In the genomic region with DNA sequence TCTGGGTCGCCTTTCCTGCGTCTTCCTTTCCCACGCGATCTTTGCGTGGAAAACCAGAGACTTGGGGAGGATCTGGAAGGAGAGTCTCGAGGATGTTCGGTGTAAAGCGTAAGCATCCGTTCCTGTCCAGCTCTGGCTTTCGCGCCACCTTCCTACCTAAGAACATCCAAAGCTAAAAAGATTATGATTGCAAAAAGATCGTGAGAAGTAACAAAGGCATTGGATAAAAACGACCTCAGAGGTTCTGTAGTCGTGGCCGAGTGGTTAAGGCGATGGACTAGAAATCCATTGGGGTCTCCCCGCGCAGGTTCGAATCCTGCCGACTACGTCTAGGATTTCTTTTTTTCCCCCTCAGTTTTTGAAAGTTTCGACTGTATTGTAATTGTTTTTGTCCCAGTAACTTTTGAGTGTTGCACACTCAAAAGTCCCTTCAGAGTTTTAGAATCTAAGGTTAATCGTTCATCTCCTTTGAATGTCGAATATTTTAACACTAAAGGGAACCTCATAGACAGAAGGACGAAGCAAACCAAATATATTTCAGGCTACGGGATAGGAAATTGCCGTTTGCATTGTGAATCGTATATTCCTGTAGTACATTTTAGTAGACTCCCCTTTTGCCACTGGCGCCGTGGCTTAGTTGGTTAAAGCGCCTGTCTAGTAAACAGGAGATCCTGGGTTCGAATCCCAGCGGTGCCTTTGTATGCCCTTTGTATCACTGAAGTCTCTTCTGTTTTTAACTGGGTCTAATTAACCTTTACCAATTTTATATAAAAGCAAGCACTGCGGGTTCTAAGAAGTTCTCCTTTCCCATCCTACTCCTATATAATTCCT, we compare ENCODE assay signal across 8 mouse cellular contexts. TPM values are rescaled to one million over a fixed set of nuclear protein-coding genes. Genes with fewer than 3 reads are reported as not detected.
A peak's percentile ranks its signal among the peaks of the same experiment; 100 is the strongest.
DNase-seq lines count a peak whose midpoint lies in the region; TF ChIP-seq lines count a peak whose summit lies in the region.

No protein-coding gene starts in this region.

- DNase-seq in forebrain, embryonic 10.5 days (ENCODE audit: extremely low spot score, low spot score): peak; percentile 89
- peak; percentile 81 to 83 for DNase-seq in heart, postnatal 14 days
- DNase-seq in layer of hippocampus, adult 18-20 months (ENCODE audit: low spot score in 2 of 2): peak; percentile 85 to 95
- DNase-seq in lung, adult 18-20 months: peak; percentile 84 to 87
- peak; percentile 68 for DNase-seq in ovary, postnatal 10 days (ENCODE audit: low spot score)
- peak; percentile 87 for DNase-seq in thymus, adult 2 months

- under 1% methylated on average over 34 of the region's 34 CpGs for WGBS in forebrain, embryonic 10.5 days
- under 1% methylated on average over 34 of the region's 34 CpGs for WGBS in thymus, adult 2 months

- peaks cover 31% of the 10 kb centered on the region for H3K36me3 ChIP-seq in ES-Bruce4 (ENCODE audit: control insufficient read depth, insufficient read depth, low read length, poor library complexity, severe bottlenecking)
- peaks cover 40% of the 10 kb centered on the region for H3K36me3 ChIP-seq in forebrain, embryonic 10.5 days (replicated peaks)
- no peaks in the 10 kb centered on the region for H3K36me3 ChIP-seq in thymus, adult 2 months (ENCODE audit: control insufficient read depth, insufficient read depth, low read length)

- H3K4me1 ChIP-seq in ES-Bruce4 (ENCODE audit: control insufficient read depth, insufficient read depth, low read length): no peaks in the 10 kb centered on the region
- H3K4me1 ChIP-seq in brown adipose tissue, adult 24 weeks (ENCODE audit: control insufficient read depth, insufficient read depth, insufficient read length, low read length): no peaks in the 10 kb centered on the region
- H3K4me1 ChIP-seq in forebrain, embryonic 10.5 days: peaks cover 35% of the 10 kb centered on the region
- H3K4me1 ChIP-seq in thymus, adult 2 months (replicated peaks; ENCODE audit: control insufficient read depth, insufficient read depth, low read length): peaks cover 19% of the 10 kb centered on the region

- TF ChIP-seq POLR2A in ES-Bruce4 (IDR thresholded peaks at IDR 0.05; ENCODE audit: insufficient read depth, low read length): no peak
- TF ChIP-seq POLR2A in thymus, adult 2 months (IDR thresholded peaks at IDR 0.05; ENCODE audit: control insufficient read depth, extremely low read depth, insufficient read depth, low read length, poor library complexity): no peak

- no peak for TF ChIP-seq EP300 in ES-Bruce4 (IDR thresholded peaks at IDR 0.05; ENCODE audit: insufficient read depth, low read depth, low read length)

- H3K9ac ChIP-seq in ES-Bruce4 (ENCODE audit: low read depth, poor library complexity, severe bottlenecking): peak overlapping the region; percentile 62

- peak overlapping the region; percentile 21 for H3K27ac ChIP-seq in ES-Bruce4 (ENCODE audit: insufficient read depth, low read length)
- H3K27ac ChIP-seq in brown adipose tissue, adult 24 weeks (replicated peaks; ENCODE audit: low read depth, low read length): peak overlapping the region; percentile 51
- peak overlapping the region; percentile 87 for H3K27ac ChIP-seq in forebrain, embryonic 10.5 days
- H3K27ac ChIP-seq in thymus, adult 2 months (ENCODE audit: control insufficient read depth, insufficient read depth, low read length): peak overlapping the region; percentile 44

- TF ChIP-seq CTCF in ES-Bruce4 (IDR thresholded peaks at IDR 0.05; ENCODE audit: low read depth, low read length): no peak
- no peak for TF ChIP-seq CTCF in thymus, adult 2 months (IDR thresholded peaks at IDR 0.05; ENCODE audit: borderline replicate concordance, control insufficient read depth, extremely low read depth, insufficient read depth, low read length, poor library complexity)

- no peaks in the 10 kb centered on the region for H3K9me3 ChIP-seq in ES-Bruce4 (replicated peaks; ENCODE audit: control insufficient read depth, insufficient read depth, low read length, poor library complexity, severe bottlenecking)
- H3K9me3 ChIP-seq in forebrain, embryonic 10.5 days: no peaks in the 10 kb centered on the region

- intact Hi-C loops in heart, postnatal 14 days (cut with DNase I): no loop called here

- peak overlapping the region; percentile 85 for H3K4me3 ChIP-seq in ES-Bruce4 (ENCODE audit: low read depth, low read length)
- H3K4me3 ChIP-seq in brown adipose tissue, adult 24 weeks (ENCODE audit: insufficient read depth, low read depth, low read length): peak overlapping the region; percentile 80
- peak overlapping the region; percentile 64 for H3K4me3 ChIP-seq in forebrain, embryonic 10.5 days
- H3K4me3 ChIP-seq in thymus, adult 2 months (ENCODE audit: control insufficient read depth, insufficient read depth, low read length): peak overlapping the region; percentile 56

- no peaks in the 10 kb centered on the region for H3K27me3 ChIP-seq in ES-Bruce4 (ENCODE audit: control insufficient read depth, insufficient read depth, low read length, poor library complexity, severe bottlenecking)
- no peaks in the 10 kb centered on the region for H3K27me3 ChIP-seq in forebrain, embryonic 10.5 days (ENCODE audit: poor library complexity, severe bottlenecking)
- H3K27me3 ChIP-seq in thymus, adult 2 months (ENCODE audit: control insufficient read depth, insufficient read depth, low read length): no peaks in the 10 kb centered on the region

RNA-seq across cellular contexts. Expression of a gene that starts 8.0 kb away (rescaled TPM):
- polyA plus RNA-seq in ES-Bruce4 (2011; ENCODE audit: insufficient read depth, insufficient read length, low read depth, missing spikeins): 108 and 121 TPM in 2 replicates
- polyA plus RNA-seq in brown adipose tissue, adult 24 weeks (2012; ENCODE audit: insufficient read depth, insufficient read length, missing spikeins): 0.79 TPM in 1 of 2 replicates, not detected in the other
- polyA plus RNA-seq in forebrain, embryonic 10.5 days (2016; fragmentation: Nextera tagmentation; extraction: Ambion mirVana): 227 and 236 TPM in 2 replicates
- 1 to 10 TPM; 3.6 to 8.1 TPM for total RNA-seq in heart, postnatal 14 days (2021)
- total RNA-seq in layer of hippocampus, adult 18-20 months (2021): not detected
- polyA plus RNA-seq in thymus, adult 2 months (2012; rRNA removed): 192 and 276 TPM in 2 replicates

RNA-seq across cellular contexts. Expression of a gene that starts 21.7 kb away (rescaled TPM):
- 164 and 169 TPM in 2 replicates for polyA plus RNA-seq in ES-Bruce4 (2011; ENCODE audit: insufficient read depth, insufficient read length, low read depth, missing spikeins)
- polyA plus RNA-seq in brown adipose tissue, adult 24 weeks (2012; ENCODE audit: insufficient read depth, insufficient read length, missing spikeins): 6.2 and 11.8 TPM in 2 replicates
- 79.6 and 86.1 TPM in 2 replicates for polyA plus RNA-seq in forebrain, embryonic 10.5 days (2016; fragmentation: Nextera tagmentation; extraction: Ambion mirVana)
- total RNA-seq in heart, postnatal 14 days (2021): 10 to 100 TPM; 13.1 to 16.5 TPM
- 10 to 100 TPM; 34.3 to 39.2 TPM for total RNA-seq in layer of hippocampus, adult 18-20 months (2021)
- polyA plus RNA-seq in thymus, adult 2 months (2012; rRNA removed): 57.8 and 64.4 TPM in 2 replicates

RNA-seq across cellular contexts. Expression of a gene that starts 22.1 kb away (rescaled TPM):
- 4.0 and 7.0 TPM in 2 replicates for polyA plus RNA-seq in ES-Bruce4 (2011; ENCODE audit: insufficient read depth, insufficient read length, low read depth, missing spikeins)
- 8.1 and 8.3 TPM in 2 replicates for polyA plus RNA-seq in brown adipose tissue, adult 24 weeks (2012; ENCODE audit: insufficient read depth, insufficient read length, missing spikeins)
- 3.8 and 4.1 TPM in 2 replicates for polyA plus RNA-seq in forebrain, embryonic 10.5 days (2016; fragmentation: Nextera tagmentation; extraction: Ambion mirVana)
- total RNA-seq in heart, postnatal 14 days (2021): 10 to 100 TPM; 15.9 to 16.2 TPM
- total RNA-seq in layer of hippocampus, adult 18-20 months (2021): 10 to 100 TPM; 32.9 to 36.4 TPM
- polyA plus RNA-seq in thymus, adult 2 months (2012; rRNA removed): 18.0 TPM in 2 replicates

RNA-seq across cellular contexts. Expression of a gene that starts 29.2 kb away (rescaled TPM):
- polyA plus RNA-seq in ES-Bruce4 (2011; ENCODE audit: insufficient read depth, insufficient read length, low read depth, missing spikeins): 79.6 and 85.3 TPM in 2 replicates
- polyA plus RNA-seq in brown adipose tissue, adult 24 weeks (2012; ENCODE audit: insufficient read depth, insufficient read length, missing spikeins): 7.8 and 11.1 TPM in 2 replicates
- 70.5 and 72.8 TPM in 2 replicates for polyA plus RNA-seq in forebrain, embryonic 10.5 days (2016; fragmentation: Nextera tagmentation; extraction: Ambion mirVana)
- 1 to 10 TPM; 7.6 to 7.7 TPM for total RNA-seq in heart, postnatal 14 days (2021)
- 10 to 100 TPM; 22.1 to 23.4 TPM for total RNA-seq in layer of hippocampus, adult 18-20 months (2021)
- 28.5 and 43.0 TPM in 2 replicates for polyA plus RNA-seq in thymus, adult 2 months (2012; rRNA removed)

RNA-seq across cellular contexts. Expression of a gene that starts 33.2 kb away (rescaled TPM):
- polyA plus RNA-seq in ES-Bruce4 (2011; ENCODE audit: insufficient read depth, insufficient read length, low read depth, missing spikeins): 17.1 and 24.7 TPM in 2 replicates
- 2.5 and 4.6 TPM in 2 replicates for polyA plus RNA-seq in brown adipose tissue, adult 24 weeks (2012; ENCODE audit: insufficient read depth, insufficient read length, missing spikeins)
- polyA plus RNA-seq in forebrain, embryonic 10.5 days (2016; fragmentation: Nextera tagmentation; extraction: Ambion mirVana): 60.8 and 61.0 TPM in 2 replicates
- total RNA-seq in heart, postnatal 14 days (2021): 1 to 10 TPM; 5.2 to 5.4 TPM
- 10 to 100 TPM; 15.2 to 21.0 TPM for total RNA-seq in layer of hippocampus, adult 18-20 months (2021)
- 31.1 and 33.0 TPM in 2 replicates for polyA plus RNA-seq in thymus, adult 2 months (2012; rRNA removed)

Comparison
In these comparisons a context has a peak if more than half of its experiments do, and no peak if none do; other contexts are left out.
1. Peak in every context shown above with its lines: DNase-seq, H3K4me3 ChIP-seq and H3K27ac ChIP-seq.
2. H3K27ac ChIP-seq: peak in every context shown above with its lines; median percentile 87 in forebrain, embryonic 10.5 days; 51 in brown adipose tissue, adult 24 weeks; 44 in thymus, adult 2 months; 21 in ES-Bruce4.
3. RNA of a gene that starts 8.0 kb away (polyA plus RNA-seq): 227 to 236 TPM in forebrain, embryonic 10.5 days, 192 to 276 TPM in thymus, adult 2 months and 108 to 121 TPM in ES-Bruce4; 0.79 TPM in brown adipose tissue, adult 24 weeks; every median in the first group is over 10 times any median in the second.